Mouse (Mus musculus) bone marrow, adult 2 months (tissue): Measurements from ENCODE around the gene Sprtn. TPM values are rescaled to one million over a fixed set of nuclear protein-coding genes. Genes with fewer than 3 reads are reported as not detected.

Source experiments
- H3K27ac ChIP-seq: fragments of 200-500 bp; 2 replicates; pipeline ENCODE4 v1.5.1; 2012; ENCODE audit warnings: low read depth, mild to moderate bottlenecking, control low read depth, inconsistent platforms, low read length; ENCODE audit not compliant: control insufficient read depth, poor library complexity, insufficient read depth
- H3K4me1 ChIP-seq: fragments of 200-500 bp; 2 replicates; pipeline ENCODE4 v1.6.1; 2011; ENCODE audit warnings: low read length; ENCODE audit not compliant: control insufficient read depth, insufficient read depth
- H3K4me3 ChIP-seq: fragments of 200-500 bp; replicated peaks from 2 replicates; pipeline ENCODE3; 2011; ENCODE audit warnings: mild to moderate bottlenecking, low read depth, low read length, control low read depth; ENCODE audit not compliant: control insufficient read depth
- CTCF ChIP-seq: fragments of 200-500 bp; IDR thresholded peaks from 2 replicates; pipeline ENCODE4 v1.5.1; 2011; ENCODE audit warnings: low read length, control low read depth; ENCODE audit not compliant: control insufficient read depth, insufficient read depth
- POLR2A ChIP-seq: fragments of 200-500 bp; IDR thresholded peaks from 2 replicates; pipeline ENCODE4 v1.6.1; 2011; ENCODE audit warnings: low read depth, mild to moderate bottlenecking, control low read depth, low read length, borderline replicate concordance; ENCODE audit not compliant: control insufficient read depth
- WGBS: fragments of 180-500 bp; shearing (Covaris S2); methylation state at CpG from one replicate; pipeline ENCODE4 v1.1.7; 2018; 5-methylcytosine and 5-hydroxymethylcytosine counted together
- polyA plus RNA-seq: library from polyadenylated mRNA; stranded (reverse); fragments of >200 nt; gene quantifications from 2 replicates; pipeline ENCODE4 v1.2.4, GENCODE M21; 2011; ENCODE audit warnings: low replicate concordance; ENCODE audit not compliant: missing spikeins, insufficient read depth, insufficient read length

Gene Sprtn
- polyA plus RNA-seq = 11.8 and 13.8 TPM in 2 replicates

GRCm38 (mm10) chr8:124897386-124898250 lies at the start of gene Sprtn, which contains the start of gene Exoc8:
TSS of gene Sprtn (plus strand) at chr8:124897886.
TSS of gene Exoc8 (minus strand) at chr8:124897705.
- no peak for TF ChIP-seq CTCF
- peak; percentile 96 for TF ChIP-seq POLR2A
- Histone ChIP-seq H3K27ac (peak within 1 kb of the TSS; percentile 96), H3K4me3 (peak within 1 kb of the TSS; percentile 96), H3K4me1 (peaks cover 11% of the 10 kb centered on the region)
- WGBS = under 1% methylated on average over 114 of the region's 114 CpGs

DNA sequence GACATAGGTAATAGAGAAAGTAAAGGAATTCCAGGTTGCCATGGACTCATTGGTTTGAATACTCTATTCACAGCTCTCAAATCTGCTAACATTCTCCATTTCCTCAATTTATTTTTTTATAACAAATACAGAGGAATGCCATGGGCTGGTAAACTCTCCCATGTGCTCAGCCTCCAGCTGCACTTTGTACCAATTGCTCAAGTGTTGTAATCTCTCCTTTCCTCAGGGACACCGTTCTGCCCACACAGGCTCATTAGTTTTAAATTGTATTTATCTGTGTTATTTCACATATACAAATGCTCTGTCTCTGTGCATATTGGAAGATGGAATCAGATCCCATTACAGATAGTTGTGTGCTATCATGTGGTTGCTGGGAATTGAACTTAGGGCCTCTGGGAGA lies 44.2 kb upstream of the Sprtn start:
- WGBS = 89% methylated on average over 1 of the region's 1 CpGs
- Histone ChIP-seq H3K27ac (no peak overlapping the region), H3K4me3 (no peak overlapping the region), H3K4me1 (no peaks in the 10 kb centered on the region)
- TF ChIP-seq POLR2A = no peak
- TF ChIP-seq CTCF = no peak

GRCm38 (mm10) chr8:124859466-124859865 lies 38.2 kb upstream of the Sprtn start:
- H3K4me3 ChIP-seq = no peak overlapping the region
- peaks cover 2% of the 10 kb centered on the region; the same call in 1 of the 2 replicates for H3K4me1 ChIP-seq
- no peak overlapping the region for H3K27ac ChIP-seq
- no peak for TF ChIP-seq POLR2A
- TF ChIP-seq CTCF = peak; percentile 67

GRCm38 (mm10) chr8:124860188-124860587 lies 37.5 kb upstream of the Sprtn start:
- Histone ChIP-seq H3K4me1 (peaks cover 3% of the 10 kb centered on the region; the same call in 1 of the 2 replicates), H3K27ac (no peak overlapping the region), H3K4me3 (no peak overlapping the region)
- 80% methylated on average over 3 of the region's 3 CpGs for WGBS
- no peak for TF ChIP-seq POLR2A
- TF ChIP-seq CTCF = no peak

GRCm38 (mm10) chr8:124862321-124863162 lies 35.1 kb upstream of the Sprtn start, which contains the start of the genes Gnpat and 2810004N23Rik:
TSS of gene Gnpat (plus strand) at chr8:124863033.
TSS of gene 2810004N23Rik (minus strand) at chr8:124863120.
- under 1% methylated on average over 55 of the region's 55 CpGs for WGBS
- peaks cover 4% of the 10 kb centered on the region for H3K4me1 ChIP-seq
- peak within 1 kb of the TSS; percentile 91 for H3K27ac ChIP-seq
- TF ChIP-seq CTCF = no peak
- TF ChIP-seq POLR2A = peak; percentile 87; the same call in 1 of the 2 replicates
- H3K4me3 ChIP-seq = peak within 1 kb of the TSS; percentile 99

GRCm38 (mm10) chr8:124863163-124863677 lies 34.5 kb upstream of the Sprtn start:
- no peak for TF ChIP-seq POLR2A
- no peak for TF ChIP-seq CTCF
- Histone ChIP-seq H3K4me1 (peaks cover 4% of the 10 kb centered on the region), H3K27ac (peak overlapping the region; percentile 91), H3K4me3 (peak overlapping the region; percentile 99)
- WGBS = 1% methylated on average over 33 of the region's 33 CpGs

DNA sequence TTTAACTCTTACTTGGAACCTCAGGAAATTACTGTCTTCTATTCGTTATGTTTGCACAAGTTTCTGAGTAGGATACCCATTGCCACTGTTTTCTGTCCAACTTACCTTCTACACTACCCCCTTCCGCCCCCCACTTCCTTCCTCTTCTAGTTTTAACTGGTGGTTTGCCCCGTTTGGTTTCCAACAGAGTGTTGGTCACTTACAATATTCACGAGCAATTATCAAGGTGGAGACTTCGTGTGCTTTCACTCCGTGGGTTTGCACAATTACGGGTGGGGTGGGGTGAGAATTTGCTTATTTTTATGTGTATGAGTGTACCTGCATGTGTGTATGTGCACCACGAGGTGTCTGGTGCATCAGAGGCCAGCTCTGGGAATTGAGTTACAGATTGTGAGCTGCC lies 34.0 kb upstream of the Sprtn start:
- under 1% methylated on average over 8 of the region's 8 CpGs for WGBS
- Histone ChIP-seq H3K4me3 (peak overlapping the region; percentile 99), H3K4me1 (peaks cover 4% of the 10 kb centered on the region), H3K27ac (no peak overlapping the region; the same call in 1 of the 2 replicates)
- TF ChIP-seq CTCF (no peak), POLR2A (no peak)
